Mouse (Mus musculus) thymus, adult 18-20 months (tissue): ENCODE results near the gene Ifi47.
A peak's percentile ranks its signal among the peaks of the same experiment; 100 is the strongest.
"Not testable (repeated sequence)": the region's sequence is repeated elsewhere in the genome, so short reads cannot be mapped to it uniquely, and the experiment has no call there.

ENCODE experiments used
- DNase-seq, 2 experiments: peaks; one replicate each; pipeline ENCODE4 v3.0.0; 2022; ENCODE audit warnings: mixed read lengths in 2 of 2

The Ifi47 gene

GRCm38 (mm10) chr11:49076001-49076757 is at the start of gene Ifi47:
TSS of gene Ifi47 (plus strand) at chr11:49076587.
- not testable (repeated sequence) for DNase-seq

- DNase-seq: not testable (repeated sequence)
Measured at GRCm38 (mm10) chr11:49050064-49050463, 26.3 kb upstream of the Ifi47 start.

GRCm38 (mm10) chr11:49051093-49051891 is 25.1 kb upstream of the Ifi47 start, which contains the start of gene 9930111J21Rik2:
TSS of gene 9930111J21Rik2 (minus strand) at chr11:49051242.
- DNase-seq: not testable (repeated sequence)

- DNase-seq: not testable (repeated sequence)
Measured at GRCm38 (mm10) chr11:49051894-49052293, 24.5 kb upstream of the Ifi47 start.

DNA sequence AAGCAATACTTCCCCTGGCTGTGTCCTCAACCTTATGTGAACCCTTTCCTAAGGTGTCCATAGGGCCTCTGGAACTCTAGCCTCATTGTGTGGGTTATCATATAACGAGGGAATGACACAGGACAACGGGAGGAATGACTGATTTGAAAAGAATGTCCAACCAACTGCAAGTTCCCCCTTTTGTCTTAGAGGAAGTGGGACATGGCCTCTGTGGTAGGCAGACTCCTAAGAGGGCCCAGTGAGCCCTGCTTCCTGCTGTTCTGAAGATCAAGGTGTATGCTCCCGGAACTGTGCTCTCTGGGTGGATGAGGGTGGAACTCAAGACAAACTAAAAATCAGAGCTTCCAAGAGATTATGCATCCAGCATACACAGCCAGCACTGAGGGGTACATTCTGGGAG is 16.3 kb upstream of the Ifi47 start:
- DNase-seq: not testable (repeated sequence)

- DNase-seq: not testable (repeated sequence)
Measured at GRCm38 (mm10) chr11:49061865-49062264, 14.5 kb upstream of the Ifi47 start.

DNA sequence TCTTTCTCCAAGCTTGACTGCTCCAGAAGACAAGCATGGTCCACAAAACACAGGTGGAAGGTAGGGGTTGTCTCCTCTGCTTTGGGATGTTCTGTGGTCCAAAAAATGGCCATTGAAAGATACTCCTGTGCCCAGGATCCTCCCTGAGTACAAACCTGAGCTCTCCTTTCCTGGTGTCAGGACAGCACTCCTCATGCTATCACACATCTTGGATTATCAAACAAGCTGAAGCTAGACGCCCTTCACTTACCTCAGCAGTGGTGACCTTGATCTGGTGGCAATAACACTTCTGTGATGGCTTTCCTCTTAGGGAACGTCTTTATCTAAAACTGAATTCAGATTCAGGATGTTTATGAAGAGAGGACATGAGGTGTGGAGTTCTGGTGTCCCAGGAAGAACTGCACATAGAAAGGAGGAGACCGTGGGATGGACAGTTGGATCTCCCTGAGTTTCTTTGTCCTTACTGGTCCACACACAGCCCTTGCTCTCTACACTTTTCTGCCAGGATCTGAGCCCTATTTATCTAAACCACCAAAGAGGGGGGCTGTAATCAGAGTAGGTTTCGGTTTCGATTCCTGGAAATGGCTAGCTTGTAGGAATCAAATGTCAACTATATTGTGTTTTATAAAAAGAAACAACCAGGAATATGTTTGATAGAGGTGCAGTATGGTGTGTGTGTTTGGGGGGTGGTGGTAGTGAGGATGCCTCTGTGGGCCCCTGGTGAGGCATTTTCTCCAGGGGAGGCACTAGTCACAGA is 12.5 kb upstream of the Ifi47 start, which contains the start of gene Tgtp2:
TSS of gene Tgtp2 (minus strand) at position 494 of the 757 bp plus-strand sequence.
- DNase-seq: not testable (repeated sequence)

GRCm38 (mm10) chr11:49068358-49068757 is 8.0 kb upstream of the Ifi47 start:
- no peak for DNase-seq

DNA sequence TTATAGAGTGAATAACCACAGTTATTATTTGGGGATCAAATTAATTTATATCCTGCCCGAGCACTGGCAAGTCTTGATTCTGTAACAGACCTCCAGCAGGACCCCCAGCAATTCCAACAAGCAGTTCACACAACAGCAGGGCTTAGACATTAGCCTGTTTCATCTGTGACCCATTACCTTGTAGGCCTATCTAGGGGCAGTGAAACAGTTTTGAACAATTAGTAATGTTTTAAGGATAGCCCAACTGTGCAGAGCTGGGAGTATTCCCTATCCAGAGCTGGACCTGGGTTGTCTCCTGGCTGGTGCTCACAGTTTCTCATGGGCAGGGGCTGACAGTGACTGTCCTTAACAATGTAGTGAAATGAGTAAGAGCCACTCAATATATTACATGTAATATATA is 625 bp downstream of the Ifi47 start:
- DNase-seq: no peak

- DNase-seq: no peak
Measured at GRCm38 (mm10) chr11:49078719-49079118, 2.3 kb downstream of the Ifi47 start.

DNA sequence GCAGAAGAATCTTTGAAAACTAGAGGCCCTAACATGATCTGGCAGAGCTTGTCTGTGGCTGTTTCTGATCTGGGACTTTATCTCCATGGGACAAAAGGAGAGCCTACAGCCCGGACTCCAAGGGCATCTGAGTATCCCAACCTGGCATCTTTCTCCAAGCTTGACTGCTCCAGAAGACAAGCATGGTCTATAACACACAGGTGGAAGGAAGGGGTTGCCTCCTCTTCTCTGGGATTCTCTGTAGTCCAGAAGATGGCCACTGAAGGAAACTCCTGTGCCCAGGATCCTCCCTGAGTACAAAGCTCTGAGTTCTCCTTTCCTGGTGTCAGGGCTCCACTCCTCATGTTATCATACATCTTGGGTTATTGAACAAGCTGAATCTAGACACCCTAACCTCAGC is 4.2 kb downstream of the Ifi47 start:
- no peak for DNase-seq

DNA sequence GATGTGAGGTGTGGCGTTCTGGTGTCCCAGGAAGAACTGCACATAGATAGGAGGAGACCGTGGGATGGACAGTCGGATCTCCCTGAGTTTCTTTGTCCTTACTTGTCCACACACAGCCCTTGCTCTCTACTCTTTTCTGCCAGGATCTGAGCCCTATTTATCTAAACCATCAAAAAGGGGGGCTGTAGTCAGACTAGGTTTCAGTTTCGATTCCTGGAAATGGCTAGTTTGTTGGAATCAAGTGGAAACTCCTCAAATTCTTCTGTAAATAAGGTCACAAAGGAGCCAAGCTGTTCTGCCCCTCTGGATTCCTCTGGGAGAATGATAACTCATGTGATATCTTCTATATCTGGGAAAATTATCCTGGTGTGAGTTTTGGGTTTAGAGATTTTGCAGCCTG is 5.0 kb downstream of the Ifi47 start:
- no peak for DNase-seq

DNA sequence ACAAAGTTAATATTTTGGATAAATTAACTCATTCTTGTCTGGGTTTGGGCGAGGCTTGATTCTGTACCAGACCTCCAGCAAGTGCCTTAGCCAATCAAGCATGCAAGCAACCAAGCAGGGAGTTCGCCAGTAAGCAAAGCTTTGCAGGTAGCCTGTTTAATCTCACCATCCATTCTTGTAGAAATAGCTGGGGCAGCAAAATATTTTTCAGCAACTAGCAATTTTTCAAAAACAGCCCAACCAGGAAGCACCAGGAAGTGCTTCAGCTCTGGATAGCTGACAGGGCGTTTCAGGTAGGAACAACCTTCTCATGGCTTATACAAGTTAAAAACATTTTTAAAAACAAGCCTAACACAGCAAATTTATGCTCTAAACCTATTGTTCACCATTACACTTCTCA is 5.5 kb downstream of the Ifi47 start:
- DNase-seq: no peak

DNA sequence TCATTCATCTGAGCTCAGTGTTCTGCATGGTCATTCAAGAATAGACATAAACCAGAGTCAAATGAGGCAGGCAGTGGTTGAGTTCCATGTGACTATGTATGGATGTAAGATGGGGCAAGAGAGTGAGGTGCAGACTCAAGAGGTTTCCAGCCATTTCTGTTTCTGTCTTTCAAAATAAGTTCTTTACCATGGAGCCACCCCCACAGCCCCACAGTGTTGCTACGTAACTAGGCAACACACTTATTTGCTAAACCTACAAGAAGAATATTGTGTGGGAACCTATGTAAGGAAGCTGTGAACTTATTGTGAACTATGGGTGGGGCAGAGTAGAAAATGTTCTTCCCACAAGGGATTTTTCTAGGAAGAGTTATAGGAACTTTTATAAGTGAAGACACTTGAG is 6.8 kb downstream of the Ifi47 start:
- DNase-seq: no peak

- DNase-seq: no peak
Measured at GRCm38 (mm10) chr11:49083808-49084207, 7.4 kb downstream of the Ifi47 start.

- no peak for DNase-seq
Measured at GRCm38 (mm10) chr11:49084385-49084784, 8.0 kb downstream of the Ifi47 start.

- peak in 1 of 2 experiments; percentile 50 for DNase-seq
Measured at GRCm38 (mm10) chr11:49084875-49085274, 8.5 kb downstream of the Ifi47 start.

DNA sequence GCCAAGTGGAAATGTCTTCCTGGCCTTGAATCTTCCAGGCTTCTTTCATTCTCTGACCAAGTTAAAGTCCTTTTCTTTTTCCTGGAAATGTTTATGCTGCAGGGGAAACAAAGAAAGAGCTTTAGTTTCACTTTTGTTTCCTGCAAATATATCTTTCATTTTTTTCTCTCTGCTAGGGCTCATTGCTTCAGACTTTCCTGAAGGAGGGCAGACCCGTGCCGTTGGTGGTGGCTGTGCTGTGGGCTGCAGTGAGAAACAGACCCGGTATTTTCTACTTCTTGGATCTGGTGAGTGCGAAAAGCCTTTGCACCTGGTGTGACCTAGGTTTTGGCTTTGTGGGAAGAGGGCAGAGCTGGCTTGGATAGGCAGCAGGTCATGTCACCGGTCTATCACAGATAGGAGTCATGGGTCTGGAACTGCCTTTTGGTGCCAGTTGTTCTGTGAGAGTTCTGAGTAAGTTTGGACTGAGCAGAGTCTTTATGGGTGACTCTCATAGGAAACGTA is 10.5 kb downstream of the Ifi47 start:
- peak in 1 of 2 experiments; percentile 32 for DNase-seq

GRCm38 (mm10) chr11:49087830-49088616 is 11.6 kb downstream of the Ifi47 start:
- peak; percentile 61 to 74 for DNase-seq

- no peak for DNase-seq
Measured at GRCm38 (mm10) chr11:49088990-49089652, 12.7 kb downstream of the Ifi47 start.
